Mouse (Mus musculus) kidney, embryonic 14.5 days (tissue): ENCODE data around the gene Plk2. TPM values are rescaled to one million over a fixed set of nuclear protein-coding genes. Genes with fewer than 3 reads are reported as not detected.
"Not testable (repeated sequence)": the region's sequence is repeated elsewhere in the genome, so short reads cannot be mapped to it uniquely, and the experiment has no call there.

Source experiments
- ATAC-seq: fragments of 200-750 bp; cut with Nextera tagmentation; 2 replicates; pipeline ENCODE4 v1.8.0; 2017; ENCODE audit warnings: moderate number of reproducible peaks, mild to moderate bottlenecking, moderate TSS enrichment, moderate library complexity; ENCODE audit not compliant: low FRiP score, low TSS enrichment
- H3K27ac ChIP-seq: fragments of 300-500 bp; sonication (generic); 2 replicates; pipeline ENCODE4 v1.5.1; 2014; ENCODE audit warnings: low read depth, mild to moderate bottlenecking, low read length, moderate library complexity, mixed read lengths
- H3K27me3 ChIP-seq: fragments of 300-500 bp; sonication (generic); 2 replicates; pipeline ENCODE4 v1.6.1; 2014; ENCODE audit warnings: mild to moderate bottlenecking, low read length; ENCODE audit not compliant: control insufficient read depth, insufficient read depth
- H3K36me3 ChIP-seq: fragments of 300-500 bp; sonication (generic); 2 replicates; pipeline ENCODE4 v1.6.1; 2014; ENCODE audit warnings: low read length, mixed read lengths; ENCODE audit not compliant: control insufficient read depth, insufficient read depth
- H3K4me1 ChIP-seq: fragments of 300-500 bp; sonication (generic); 2 replicates; pipeline ENCODE4 v1.6.1; 2014; ENCODE audit warnings: low read length, mixed read lengths; ENCODE audit not compliant: control insufficient read depth, insufficient read depth
- H3K4me2 ChIP-seq: fragments of 300-500 bp; sonication (generic); replicated peaks from 2 replicates; pipeline ENCODE4 v1.6.1; 2014; ENCODE audit warnings: low read depth, mild to moderate bottlenecking, low read length
- H3K4me3 ChIP-seq: fragments of 300-500 bp; sonication (generic); 2 replicates; pipeline ENCODE4 v1.5.1; 2014; ENCODE audit warnings: mild to moderate bottlenecking, low read length
- H3K9ac ChIP-seq: fragments of 300-500 bp; sonication (generic); 2 replicates; pipeline ENCODE4 v1.6.1; 2014; ENCODE audit warnings: low read depth, mild to moderate bottlenecking, low read length, moderate library complexity
- H3K9me3 ChIP-seq: fragments of 300-500 bp; sonication (generic); 2 replicates; pipeline ENCODE4 v1.6.1; 2016; ENCODE audit warnings: low read length; ENCODE audit not compliant: control insufficient read depth
- WGBS: fragments of 180-500 bp; shearing (Covaris S2); extraction: QIAGEN DNeasy Blood & Tissue Kit; methylation state at CpG from one replicate; pipeline ENCODE4 v1.1.7; 2014; 5-methylcytosine and 5-hydroxymethylcytosine counted together
- polyA plus RNA-seq: library from polyadenylated mRNA; unstranded; fragments of >200 nt; fragmentation: Nextera tagmentation; extraction: Ambion mirVana; gene quantifications from 2 replicates; pipeline ENCODE4 v1.2.1, GENCODE M21; 2014

Plk2 gene
- polyA plus RNA-seq, result 60.9 and 88.0 TPM in 2 replicates

DNA sequence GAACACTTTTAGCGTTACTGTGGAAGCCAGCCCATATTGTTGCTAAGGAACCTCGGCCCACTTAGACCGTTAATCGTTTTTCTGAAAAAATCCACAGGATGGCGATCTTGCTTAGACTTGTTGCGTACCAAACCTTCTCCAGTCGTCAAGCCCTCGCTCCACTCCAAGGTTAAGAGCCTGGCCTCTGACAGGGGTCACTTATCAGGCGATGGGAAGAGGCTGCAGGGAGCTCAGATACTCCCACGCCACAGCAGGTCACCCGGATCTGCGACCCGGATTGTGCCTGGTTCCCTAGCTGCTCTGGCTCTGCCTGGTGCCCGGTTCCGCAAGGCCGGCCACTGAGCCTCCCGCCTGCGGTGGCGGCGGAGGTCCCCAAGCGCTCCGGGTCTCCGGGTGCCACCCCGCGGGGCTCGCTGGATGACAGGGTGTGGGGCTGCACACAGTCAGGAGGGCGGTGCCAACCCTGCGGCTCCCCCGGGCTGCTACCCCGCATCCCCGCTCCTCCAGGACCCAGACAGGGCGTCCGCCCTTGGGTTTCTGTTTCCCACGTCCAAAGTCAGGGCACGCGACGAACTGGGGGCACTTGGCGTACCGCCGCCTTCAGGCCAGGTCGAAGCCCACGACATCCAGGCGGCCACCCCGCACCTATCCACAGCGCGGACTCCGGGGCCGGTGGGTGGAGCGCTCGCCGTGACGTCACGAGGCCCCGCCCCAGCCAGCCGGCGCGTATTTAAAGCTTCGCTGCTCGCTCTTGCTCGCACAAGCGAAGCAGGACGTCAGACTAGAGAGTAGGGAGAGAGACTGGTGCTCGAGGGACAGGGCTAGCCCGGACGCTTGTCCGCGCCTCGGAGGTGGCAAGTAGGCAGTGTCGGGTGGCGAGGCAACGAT is at the start of gene Plk2:
Plk2 (plus strand) TSS at position 756 of the 888 bp plus-strand sequence.
- Histone ChIP-seq H3K27me3 (no peaks in the 10 kb centered on the region), H3K4me3 (peak within 1 kb of the TSS; percentile 56), H3K9ac (peak within 1 kb of the TSS; percentile 60), H3K4me1 (no peaks in the 10 kb centered on the region), H3K4me2 (peak within 1 kb of the TSS; percentile 94), H3K27ac (peak within 1 kb of the TSS; percentile 83), H3K9me3 (0 out of 2 replicates have a peak, but pooled peaks cover under 1% of the 10 kb centered on the region), H3K36me3 (peaks cover 21% of the 10 kb centered on the region)
- peak; percentile 95 for ATAC-seq
- WGBS, result under 1% methylated on average over 71 of the region's 71 CpGs

DNA sequence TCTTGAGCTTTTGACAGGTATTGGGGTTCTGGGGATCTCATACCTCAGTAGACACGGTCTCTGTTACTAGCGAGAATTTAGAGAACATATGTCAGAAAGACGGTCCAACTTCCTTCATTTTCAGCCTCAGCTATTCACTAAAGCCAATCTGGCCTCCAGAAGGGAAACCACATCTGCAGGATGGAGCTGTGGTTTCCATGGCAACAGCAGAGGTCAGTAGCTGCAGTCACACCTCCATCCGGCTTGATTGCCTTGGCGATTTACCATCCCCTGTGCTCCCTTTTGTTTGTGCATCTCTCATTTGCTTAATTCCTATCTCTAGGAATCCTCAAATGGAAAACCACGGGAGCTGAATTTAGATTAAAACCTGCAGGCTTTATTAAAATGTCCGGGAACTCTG is 48.1 kb upstream of the Plk2 start:
- H3K9ac ChIP-seq, result no peak overlapping the region
- no peaks in the 10 kb centered on the region for H3K4me1 ChIP-seq
- H3K4me3 ChIP-seq, result no peak overlapping the region
- WGBS, result 44% methylated on average over 7 of the region's 7 CpGs
- no peaks in the 10 kb centered on the region for H3K9me3 ChIP-seq
- H3K4me2 ChIP-seq, result no peak overlapping the region
- H3K27me3 ChIP-seq, result no peaks in the 10 kb centered on the region
- no peaks in the 10 kb centered on the region for H3K36me3 ChIP-seq
- ATAC-seq, result no peak
- H3K27ac ChIP-seq, result no peak overlapping the region

DNA sequence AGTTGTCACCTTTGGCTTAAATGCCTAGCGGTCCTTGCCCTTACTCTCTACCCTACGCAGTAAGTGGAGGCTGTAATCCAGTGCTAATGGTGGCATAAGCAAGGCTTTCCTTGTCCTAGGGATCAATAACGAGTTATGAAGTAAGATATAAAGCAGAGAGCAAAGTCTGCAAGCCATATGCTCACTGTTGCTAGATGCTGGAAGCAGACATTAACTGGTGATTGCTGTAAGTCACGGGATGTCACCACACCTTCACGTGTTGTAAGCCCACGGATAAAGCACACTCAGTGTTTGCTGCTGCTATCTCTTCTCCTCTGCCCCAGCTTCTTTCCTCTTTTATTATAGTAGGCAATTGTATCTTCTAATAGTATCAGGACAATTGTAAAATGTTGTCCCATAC is 43.8 kb upstream of the Plk2 start:
- Histone ChIP-seq H3K9me3 (no peaks in the 10 kb centered on the region), H3K27ac (no peak overlapping the region), H3K9ac (no peak overlapping the region), H3K36me3 (no peaks in the 10 kb centered on the region), H3K4me2 (no peak overlapping the region), H3K4me1 (no peaks in the 10 kb centered on the region), H3K4me3 (no peak overlapping the region), H3K27me3 (no peaks in the 10 kb centered on the region)
- WGBS, result 94% methylated on average over 6 of the region's 6 CpGs
- no peak for ATAC-seq

DNA sequence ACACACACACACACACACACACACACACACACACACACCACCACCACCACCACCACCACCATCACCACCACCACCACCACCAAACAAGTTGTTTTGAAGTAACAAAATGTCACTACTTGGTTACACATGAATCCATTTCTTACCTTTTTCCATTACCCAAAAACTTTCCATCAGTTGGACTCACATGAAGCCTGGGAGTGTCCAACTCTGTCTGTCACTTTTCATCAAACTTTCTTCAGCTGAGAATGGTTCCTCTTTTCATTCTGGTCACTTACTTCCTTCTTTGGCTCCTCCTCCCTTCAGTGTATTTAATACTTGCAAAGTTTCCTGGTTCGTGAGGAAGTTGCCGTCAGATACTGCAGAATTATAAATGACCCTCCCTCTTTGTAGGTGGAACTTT is 37.9 kb upstream of the Plk2 start, which contains the start of gene Gapt:
Gapt (minus strand) TSS at position 259 of the 400 bp plus-strand sequence.
- Histone ChIP-seq H3K9me3 (no peaks in the 10 kb centered on the region), H3K27ac (no peak within 1 kb of the TSS), H3K4me1 (no peaks in the 10 kb centered on the region), H3K36me3 (no peaks in the 10 kb centered on the region), H3K9ac (no peak within 1 kb of the TSS), H3K27me3 (no peaks in the 10 kb centered on the region), H3K4me2 (no peak within 1 kb of the TSS), H3K4me3 (no peak within 1 kb of the TSS)
- WGBS, result 77% methylated on average over 2 of the region's 2 CpGs
- no peak for ATAC-seq

DNA sequence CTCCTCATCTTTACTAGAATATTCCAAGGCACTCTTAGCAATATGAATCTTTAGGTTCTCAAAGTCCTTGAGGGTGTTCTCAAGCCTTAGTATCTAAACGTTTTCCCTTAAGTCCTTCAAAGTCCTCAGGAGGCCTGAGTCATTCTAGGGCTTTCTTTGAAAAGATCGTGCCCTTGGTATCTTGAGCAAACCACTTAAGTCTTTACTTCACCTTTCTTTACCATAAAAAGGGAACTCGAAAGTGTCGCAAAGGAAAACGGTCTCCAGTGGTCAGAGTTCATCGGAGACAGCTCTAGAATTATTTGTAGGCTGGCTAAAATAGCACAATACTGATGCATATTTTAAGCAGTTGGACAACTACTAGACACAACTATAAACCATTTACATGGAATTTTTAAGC is 31.1 kb upstream of the Plk2 start:
- no peaks in the 10 kb centered on the region for H3K27me3 ChIP-seq
- H3K9me3 ChIP-seq, result no peaks in the 10 kb centered on the region
- H3K4me2 ChIP-seq, result no peak overlapping the region
- 78% methylated on average over 6 of the region's 6 CpGs for WGBS
- no peak overlapping the region for H3K4me3 ChIP-seq
- H3K9ac ChIP-seq, result no peak overlapping the region
- no peak for ATAC-seq
- H3K27ac ChIP-seq, result no peak overlapping the region
- H3K36me3 ChIP-seq, result no peaks in the 10 kb centered on the region
- H3K4me1 ChIP-seq, result no peaks in the 10 kb centered on the region

DNA sequence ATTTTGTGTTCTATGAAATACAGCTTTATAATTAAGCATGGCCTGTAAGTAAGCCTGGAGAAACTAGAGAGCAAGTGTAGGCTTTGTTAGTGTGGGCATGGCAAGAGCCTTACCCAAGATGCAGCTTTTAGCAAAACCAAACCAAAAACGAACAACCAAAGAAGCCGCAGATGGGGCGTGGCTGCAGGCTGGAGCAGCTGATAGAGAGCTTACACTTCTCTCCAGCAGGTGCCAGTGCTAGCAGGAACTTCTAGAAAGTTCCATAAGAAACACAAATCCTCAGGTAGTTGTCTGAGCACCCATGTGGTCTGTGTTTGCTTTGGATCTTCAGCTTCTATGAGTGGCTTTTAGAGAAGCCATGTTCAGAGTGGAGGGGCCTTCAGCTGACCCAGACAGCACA is 28.4 kb upstream of the Plk2 start:
- no peaks in the 10 kb centered on the region for H3K27me3 ChIP-seq
- 96% methylated on average over 3 of the region's 3 CpGs for WGBS
- ATAC-seq, result no peak
- no peaks in the 10 kb centered on the region for H3K4me1 ChIP-seq
- no peak overlapping the region for H3K4me2 ChIP-seq
- H3K36me3 ChIP-seq, result no peaks in the 10 kb centered on the region
- H3K9me3 ChIP-seq, result peaks cover 3% of the 10 kb centered on the region; the same call in 1 of the 2 replicates
- no peak overlapping the region for H3K27ac ChIP-seq
- no peak overlapping the region for H3K4me3 ChIP-seq
- H3K9ac ChIP-seq, result no peak overlapping the region

DNA sequence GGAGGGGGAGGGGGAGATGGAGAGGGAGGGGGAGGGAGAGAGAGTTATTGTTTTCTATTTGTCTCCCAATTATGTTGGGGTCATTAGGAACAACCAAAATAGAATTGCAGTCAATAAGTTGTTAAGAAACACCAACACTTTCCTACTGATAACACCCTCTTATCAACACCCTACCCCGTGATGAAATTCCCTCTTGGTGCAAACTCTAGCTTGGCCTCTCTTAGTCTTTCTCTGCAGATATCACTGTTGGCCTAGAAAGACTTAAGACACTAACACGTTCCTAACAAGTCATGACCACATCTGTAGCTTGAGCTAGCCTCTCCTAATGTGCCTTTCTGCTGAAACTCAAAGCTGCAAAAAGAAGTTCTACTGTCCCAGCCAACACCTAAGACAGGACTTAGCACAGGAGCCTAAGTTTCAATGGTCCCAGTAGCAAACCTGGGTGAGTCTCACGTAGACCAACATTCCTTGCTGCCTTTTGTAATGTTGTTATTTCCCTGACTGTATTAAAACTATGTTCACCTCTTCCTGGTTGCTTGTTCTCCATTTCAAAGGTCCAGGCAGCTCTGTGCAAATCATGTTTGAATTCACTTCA is 26.8 kb upstream of the Plk2 start:
- H3K36me3 ChIP-seq, result no peaks in the 10 kb centered on the region
- no peaks in the 10 kb centered on the region for H3K27me3 ChIP-seq
- H3K4me1 ChIP-seq, result no peaks in the 10 kb centered on the region
- no peak overlapping the region for H3K4me3 ChIP-seq
- H3K9me3 ChIP-seq, result peaks cover 3% of the 10 kb centered on the region; the same call in 1 of the 2 replicates
- no peak overlapping the region for H3K27ac ChIP-seq
- ATAC-seq, result no peak
- no peak overlapping the region for H3K4me2 ChIP-seq
- no peak overlapping the region for H3K9ac ChIP-seq
- 90% methylated on average over 3 of the region's 3 CpGs for WGBS

DNA sequence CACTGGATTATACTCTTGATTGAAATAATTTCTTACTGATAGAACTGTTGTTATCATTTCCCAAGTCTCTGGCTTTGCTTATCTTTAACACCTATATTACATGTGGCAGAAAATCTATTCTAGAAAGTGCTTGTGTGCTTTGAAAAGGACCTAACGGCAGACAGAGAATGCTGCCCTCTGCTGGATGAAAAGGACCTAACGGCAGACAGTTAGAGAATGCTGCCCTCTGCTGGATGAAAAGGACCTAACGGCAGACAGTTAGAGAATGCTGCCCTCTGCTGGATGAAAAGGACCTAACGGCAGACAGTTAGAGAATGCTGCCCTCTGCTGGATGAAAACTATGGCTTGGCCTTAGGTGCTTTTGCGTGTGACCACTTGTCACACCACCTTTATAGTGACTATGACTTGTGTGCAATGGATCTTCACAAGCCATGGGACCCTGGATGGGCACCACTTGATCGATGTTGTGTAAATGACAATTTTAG is 26.2 kb upstream of the Plk2 start:
- not testable (repeated sequence) for H3K4me2 ChIP-seq, H3K36me3 ChIP-seq, H3K27ac ChIP-seq, H3K4me3 ChIP-seq, H3K9me3 ChIP-seq, H3K9ac ChIP-seq, H3K4me1 ChIP-seq, H3K27me3 ChIP-seq, ATAC-seq
- WGBS, result 65% methylated on average over 6 of the region's 6 CpGs

DNA sequence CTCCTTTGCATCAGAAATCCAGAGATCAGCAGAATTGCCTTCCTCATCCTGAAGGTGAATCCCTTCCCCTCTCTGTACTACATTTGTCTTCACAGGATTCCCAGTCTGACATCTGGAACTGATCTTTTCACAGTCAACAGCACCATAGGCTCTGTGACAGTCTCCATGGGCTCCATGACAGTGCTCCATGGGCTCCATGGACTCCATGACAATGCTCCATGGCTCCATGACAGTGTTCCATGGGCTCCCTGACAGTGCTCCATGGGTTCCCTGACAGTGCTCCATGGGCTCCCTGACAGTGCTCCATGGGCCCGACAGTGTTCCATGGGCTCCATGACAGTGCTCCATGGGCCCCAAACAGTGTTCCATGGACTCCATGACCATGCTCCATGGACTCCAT is 25.2 kb upstream of the Plk2 start:
- no peaks in the 10 kb centered on the region for H3K27me3 ChIP-seq
- no peak overlapping the region for H3K27ac ChIP-seq
- no peak overlapping the region for H3K4me3 ChIP-seq
- H3K9ac ChIP-seq, result no peak overlapping the region
- no peak overlapping the region for H3K4me2 ChIP-seq
- WGBS, result 93% methylated on average over 1 of the region's 1 CpGs
- ATAC-seq, result no peak
- peaks cover 3% of the 10 kb centered on the region; the same call in 1 of the 2 replicates for H3K9me3 ChIP-seq
- H3K36me3 ChIP-seq, result no peaks in the 10 kb centered on the region
- no peaks in the 10 kb centered on the region for H3K4me1 ChIP-seq
